Mouse (Mus musculus): ENCODE results near the gene Shank2. TPM values are rescaled to one million over a fixed set of nuclear protein-coding genes. Genes with fewer than 3 reads are reported as not detected.

The Shank2 gene
- total RNA-seq, 1 experiment from 2014 or later = not detected

DNA sequence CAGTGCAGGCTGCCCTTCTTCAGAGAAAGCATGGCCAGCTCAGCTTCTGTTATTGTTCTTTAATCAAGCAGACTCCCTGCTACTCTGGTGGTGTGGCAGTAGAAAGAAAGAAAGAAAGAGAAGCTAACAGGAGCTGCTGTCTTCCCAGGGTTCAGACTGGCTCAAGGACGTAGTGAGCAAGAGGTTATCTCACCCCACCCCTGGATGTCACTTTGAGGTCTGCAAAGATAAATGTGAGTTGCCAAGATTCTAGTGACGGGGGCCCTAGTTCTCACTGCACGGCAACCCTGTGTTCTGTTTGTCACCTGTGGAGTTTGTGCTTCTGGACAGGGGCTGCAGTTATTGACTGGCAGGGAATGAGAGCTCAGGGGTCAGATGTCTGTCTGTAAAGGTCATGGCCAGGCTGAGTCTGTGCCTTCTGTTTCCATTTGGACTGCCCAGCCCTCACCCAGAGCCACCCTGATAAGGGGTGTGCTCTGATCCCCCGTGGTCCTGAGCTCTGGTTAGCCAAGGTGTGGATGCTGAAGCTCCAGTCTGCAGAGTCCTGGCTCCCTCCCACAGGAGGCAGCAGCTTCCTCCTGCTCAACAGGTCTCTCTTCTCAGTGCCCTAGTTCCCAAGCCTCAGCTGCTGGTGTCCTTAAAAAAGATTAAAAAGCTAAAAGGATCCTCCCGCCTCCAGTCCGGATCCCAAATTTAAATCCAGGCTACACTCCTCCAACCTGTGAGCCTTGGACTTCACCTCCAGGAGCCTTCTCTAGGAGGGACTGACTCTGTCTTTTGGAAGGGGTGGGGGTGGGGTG lies 238.0 kb downstream of the Shank2 start:
- no peak for ATAC-seq (replicated peaks; ENCODE audit: insufficient number of reproducible peaks, low FRiP score, low TSS enrichment, poor library complexity, severe bottlenecking)

DNA sequence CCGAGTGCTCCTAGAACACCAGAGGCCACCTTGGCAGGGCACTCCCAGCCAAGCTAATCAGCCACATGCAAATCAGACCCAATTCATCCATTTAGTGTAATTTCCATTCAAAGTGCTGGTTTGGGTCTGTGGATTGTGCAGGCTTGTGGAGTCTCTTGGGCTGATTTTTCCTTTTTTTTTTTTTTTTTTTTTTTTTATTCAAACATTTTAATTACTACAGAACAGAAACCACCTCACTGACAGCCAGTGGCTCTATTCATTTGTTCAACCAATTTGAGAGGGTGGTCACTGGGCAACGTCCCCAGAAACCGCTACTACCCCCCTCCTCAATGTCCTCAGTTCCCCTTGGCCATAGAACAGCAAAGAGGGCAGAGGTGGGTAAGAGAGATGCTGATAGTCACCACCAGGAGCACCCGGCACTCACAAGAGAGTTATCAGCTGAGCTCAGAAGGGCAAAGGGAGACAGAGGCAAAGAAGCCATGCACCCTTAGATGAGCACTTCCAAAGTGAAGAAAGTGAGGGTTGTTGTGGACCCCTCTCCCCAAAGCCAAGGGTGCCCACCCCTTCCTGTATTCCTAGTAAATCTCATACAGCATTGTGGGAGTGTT lies 239.1 kb downstream of the Shank2 start:
- ATAC-seq (replicated peaks; ENCODE audit: insufficient number of reproducible peaks, low FRiP score, low TSS enrichment, poor library complexity, severe bottlenecking) = no peak

GRCm38 (mm10) chr7:144244203-144244602 lies 242.5 kb downstream of the Shank2 start:
- ATAC-seq (replicated peaks; ENCODE audit: insufficient number of reproducible peaks, low FRiP score, low TSS enrichment, poor library complexity, severe bottlenecking) = no peak

GRCm38 (mm10) chr7:144246271-144246670 lies 244.5 kb downstream of the Shank2 start:
- ATAC-seq (replicated peaks; ENCODE audit: insufficient number of reproducible peaks, low FRiP score, low TSS enrichment, poor library complexity, severe bottlenecking) = no peak

GRCm38 (mm10) chr7:144248686-144249422 lies 247.1 kb downstream of the Shank2 start:
- no peak for ATAC-seq (replicated peaks; ENCODE audit: insufficient number of reproducible peaks, low FRiP score, low TSS enrichment, poor library complexity, severe bottlenecking)

DNA sequence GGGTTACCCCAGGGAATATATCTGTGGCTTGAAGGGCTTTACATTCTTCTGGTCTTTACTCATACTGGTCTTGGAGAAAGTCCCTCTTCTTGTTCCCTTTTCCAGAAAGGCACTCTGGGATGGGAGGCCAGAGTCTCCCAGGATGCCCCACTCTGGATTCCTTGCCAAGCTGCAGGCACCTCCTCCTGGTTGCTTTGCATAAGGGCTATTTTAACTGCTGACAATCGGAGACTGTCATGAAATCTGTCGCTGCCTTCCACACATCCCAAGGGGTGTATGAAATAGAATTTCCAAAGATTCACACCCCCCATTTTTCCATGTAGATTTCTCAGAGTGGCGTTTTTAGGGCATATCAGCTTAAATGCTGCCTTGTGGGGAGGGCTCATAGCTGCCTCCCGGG lies 249.1 kb downstream of the Shank2 start:
- no peak for ATAC-seq (replicated peaks; ENCODE audit: insufficient number of reproducible peaks, low FRiP score, low TSS enrichment, poor library complexity, severe bottlenecking)

GRCm38 (mm10) chr7:144251250-144251649 lies 249.5 kb downstream of the Shank2 start:
- no peak for ATAC-seq (replicated peaks; ENCODE audit: insufficient number of reproducible peaks, low FRiP score, low TSS enrichment, poor library complexity, severe bottlenecking)

- ATAC-seq (replicated peaks; ENCODE audit: insufficient number of reproducible peaks, low FRiP score, low TSS enrichment, poor library complexity, severe bottlenecking) = no peak
Observed at GRCm38 (mm10) chr7:144254674-144255246, 253.0 kb downstream of the Shank2 start.

- ATAC-seq (replicated peaks; ENCODE audit: insufficient number of reproducible peaks, low FRiP score, low TSS enrichment, poor library complexity, severe bottlenecking) = no peak
Observed at GRCm38 (mm10) chr7:144257821-144258220, 256.1 kb downstream of the Shank2 start.

- no peak for ATAC-seq (replicated peaks; ENCODE audit: insufficient number of reproducible peaks, low FRiP score, low TSS enrichment, poor library complexity, severe bottlenecking)
Observed at GRCm38 (mm10) chr7:144258332-144258731, 256.6 kb downstream of the Shank2 start.

DNA sequence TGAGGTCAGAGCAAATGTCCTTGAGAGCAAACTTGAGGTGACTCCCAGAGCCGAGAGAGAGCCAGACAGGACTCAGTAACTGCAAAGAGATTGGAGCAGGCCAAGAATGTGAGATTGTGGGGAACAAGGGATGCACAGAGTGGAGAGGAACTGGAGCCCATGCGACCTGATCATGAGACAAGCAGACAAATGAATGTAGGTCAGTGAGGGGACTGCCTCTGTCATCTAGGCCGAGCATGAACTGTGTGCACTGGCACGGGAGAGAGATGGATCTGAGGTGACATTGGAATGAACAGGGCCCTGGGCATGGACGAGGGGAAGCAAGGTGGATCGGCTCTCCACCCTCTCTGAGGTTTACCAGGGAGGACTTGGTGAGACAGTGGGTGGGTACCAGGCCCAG lies 260.9 kb downstream of the Shank2 start:
- ATAC-seq (replicated peaks; ENCODE audit: insufficient number of reproducible peaks, low FRiP score, low TSS enrichment, poor library complexity, severe bottlenecking) = no peak

DNA sequence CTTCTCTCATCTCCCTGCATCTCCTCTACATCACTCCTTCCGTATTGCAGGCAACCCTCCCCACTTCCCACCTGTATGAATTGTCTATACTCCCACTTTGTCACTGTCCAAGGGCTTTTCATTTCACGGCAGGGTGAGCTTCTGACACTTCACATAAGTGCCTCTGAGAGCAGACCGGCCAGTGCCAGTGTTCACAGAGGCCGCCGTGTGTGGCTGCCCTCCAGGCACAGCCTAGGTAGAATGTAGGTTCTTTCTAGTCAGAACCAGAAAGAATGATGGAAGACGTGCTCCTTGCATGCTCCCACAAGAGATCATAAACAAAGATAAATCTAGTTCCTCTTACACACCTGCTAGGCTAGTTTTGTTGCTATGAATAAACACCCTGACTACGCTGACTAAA lies 265.0 kb downstream of the Shank2 start:
- no peak for ATAC-seq (replicated peaks; ENCODE audit: insufficient number of reproducible peaks, low FRiP score, low TSS enrichment, poor library complexity, severe bottlenecking)

DNA sequence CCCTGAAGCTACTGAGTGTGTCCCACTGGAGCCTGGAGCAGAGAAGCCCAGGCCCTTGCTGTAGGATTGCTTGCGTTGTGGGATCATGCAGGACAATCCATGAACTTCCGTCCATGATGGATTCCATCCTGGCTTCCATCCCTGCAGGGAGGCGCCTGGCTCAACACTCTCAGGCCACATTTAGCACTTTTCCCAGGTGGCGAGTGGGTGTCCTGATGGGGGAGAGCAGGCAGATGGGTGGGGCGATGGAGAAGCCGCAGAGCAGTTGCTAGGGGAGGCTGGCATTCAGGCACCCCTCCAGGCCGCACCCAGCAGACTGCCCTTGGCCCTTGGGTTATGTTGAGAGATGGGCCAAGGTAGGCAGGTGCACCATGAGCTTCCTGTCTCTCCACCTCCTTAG lies 266.6 kb downstream of the Shank2 start:
- no peak for ATAC-seq (replicated peaks; ENCODE audit: insufficient number of reproducible peaks, low FRiP score, low TSS enrichment, poor library complexity, severe bottlenecking)

GRCm38 (mm10) chr7:144268778-144269177 lies 267.1 kb downstream of the Shank2 start:
- no peak for ATAC-seq (replicated peaks; ENCODE audit: insufficient number of reproducible peaks, low FRiP score, low TSS enrichment, poor library complexity, severe bottlenecking)

DNA sequence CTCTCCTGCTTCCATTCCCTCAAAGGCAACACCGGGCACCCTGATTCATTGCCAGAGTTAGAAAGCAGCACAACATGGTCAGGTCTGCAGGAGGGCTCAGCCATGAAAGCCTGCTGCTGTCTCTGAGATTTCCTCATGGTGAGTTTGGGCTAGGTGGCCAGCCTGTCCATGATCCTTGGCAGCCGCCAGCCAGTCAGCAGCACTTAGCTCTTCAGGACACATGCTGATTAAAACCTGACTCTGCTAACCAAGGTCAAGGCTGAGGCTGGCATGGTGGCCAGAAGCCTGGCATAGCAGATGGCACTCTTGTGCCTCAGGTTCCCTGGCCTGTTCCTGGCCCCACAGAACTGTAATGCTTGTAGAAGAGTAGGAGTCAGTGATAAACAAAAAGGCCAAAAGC lies 269.3 kb downstream of the Shank2 start:
- no peak for ATAC-seq (replicated peaks; ENCODE audit: insufficient number of reproducible peaks, low FRiP score, low TSS enrichment, poor library complexity, severe bottlenecking)

- no peak for ATAC-seq (replicated peaks; ENCODE audit: insufficient number of reproducible peaks, low FRiP score, low TSS enrichment, poor library complexity, severe bottlenecking)
Observed at GRCm38 (mm10) chr7:144278703-144279102, 277.0 kb downstream of the Shank2 start.

GRCm38 (mm10) chr7:144283701-144284100 lies 282.0 kb downstream of the Shank2 start:
- ATAC-seq (replicated peaks; ENCODE audit: insufficient number of reproducible peaks, low FRiP score, low TSS enrichment, poor library complexity, severe bottlenecking) = no peak

- ATAC-seq (replicated peaks; ENCODE audit: insufficient number of reproducible peaks, low FRiP score, low TSS enrichment, poor library complexity, severe bottlenecking) = no peak
Observed at GRCm38 (mm10) chr7:144284241-144285065, 282.7 kb downstream of the Shank2 start.
